Mouse (Mus musculus) lung, embryonic 16.5 days (tissue): ENCODE measurements around the gene Vmn1r197. TPM values are rescaled to one million over a fixed set of nuclear protein-coding genes. Genes with fewer than 3 reads are reported as not detected.
"Not testable (repeated sequence)": the region's sequence is repeated elsewhere in the genome, so short reads cannot be mapped to it uniquely, and the experiment has no call there.

Experiments
- ATAC-seq: fragments of 200-750 bp; cut with Nextera tagmentation; 2 replicates; pipeline ENCODE4 v1.8.0; 2017; ENCODE audit warnings: low read depth, mild to moderate bottlenecking, moderate library complexity
- H3K27ac ChIP-seq: fragments of 300-500 bp; sonication (generic); 2 replicates; pipeline ENCODE4 v1.5.1; 2014; ENCODE audit warnings: mild to moderate bottlenecking, control low read depth, low read length
- H3K27me3 ChIP-seq: fragments of 300-500 bp; sonication (generic); 2 replicates; pipeline ENCODE4 v1.6.1; 2014; ENCODE audit warnings: low read depth, low read length, mixed read lengths; ENCODE audit not compliant: control insufficient read depth, insufficient read depth
- H3K36me3 ChIP-seq: fragments of 300-500 bp; sonication (generic); 2 replicates; pipeline ENCODE4 v1.6.1; 2014; ENCODE audit warnings: low read length; ENCODE audit not compliant: control insufficient read depth, insufficient read depth
- H3K4me1 ChIP-seq: fragments of 300-500 bp; sonication (generic); replicated peaks from 2 replicates; pipeline ENCODE4 v1.6.1; 2014; ENCODE audit warnings: low read length, mixed read lengths; ENCODE audit not compliant: control insufficient read depth, insufficient read depth
- H3K4me2 ChIP-seq: fragments of 300-500 bp; sonication (generic); 2 replicates; pipeline ENCODE4 v1.6.1; 2014; ENCODE audit warnings: low read depth, low read length, control low read depth
- H3K4me3 ChIP-seq: fragments of 300-500 bp; sonication (generic); 2 replicates; pipeline ENCODE4 v1.5.1; 2014; ENCODE audit warnings: mild to moderate bottlenecking, low read length, control low read depth
- H3K9ac ChIP-seq: fragments of 300-500 bp; sonication (generic); 2 replicates; pipeline ENCODE4 v1.6.1; 2014; ENCODE audit warnings: low read length, control low read depth
- H3K9me3 ChIP-seq: fragments of 300-500 bp; sonication (generic); 2 replicates; pipeline ENCODE4 v1.6.1; 2016; ENCODE audit warnings: low read length; ENCODE audit not compliant: control insufficient read depth
- WGBS: fragments of 180-500 bp; shearing (Covaris S2); extraction: QIAGEN DNeasy Blood & Tissue Kit; methylation state at CpG from one replicate; pipeline ENCODE4 v1.1.7; 2014; 5-methylcytosine and 5-hydroxymethylcytosine counted together
- polyA plus RNA-seq: library from polyadenylated mRNA; unstranded; fragments of >200 nt; fragmentation: Nextera tagmentation; extraction: Ambion mirVana; gene quantifications from 2 replicates; pipeline ENCODE4 v1.2.1, GENCODE M21; 2015

Vmn1r197 gene
- not detected in 2 replicates for polyA plus RNA-seq

- Histone ChIP-seq H3K9ac (no peak within 1 kb of the TSS), H3K36me3 (no peaks in the 10 kb centered on the region), H3K4me3 (no peak within 1 kb of the TSS), H3K27ac (no peak within 1 kb of the TSS), H3K27me3 (no peaks in the 10 kb centered on the region), H3K4me1 (no peaks in the 10 kb centered on the region), H3K9me3 (no peaks in the 10 kb centered on the region), H3K4me2 (no peak within 1 kb of the TSS)
- ATAC-seq, result no peak
These were observed at the start of gene Vmn1r197 for GRCm38 (mm10) chr13:22324289-22324688. Gene Vmn1r197, plus strand, starts transcription at chr13:22324589.

DNA sequence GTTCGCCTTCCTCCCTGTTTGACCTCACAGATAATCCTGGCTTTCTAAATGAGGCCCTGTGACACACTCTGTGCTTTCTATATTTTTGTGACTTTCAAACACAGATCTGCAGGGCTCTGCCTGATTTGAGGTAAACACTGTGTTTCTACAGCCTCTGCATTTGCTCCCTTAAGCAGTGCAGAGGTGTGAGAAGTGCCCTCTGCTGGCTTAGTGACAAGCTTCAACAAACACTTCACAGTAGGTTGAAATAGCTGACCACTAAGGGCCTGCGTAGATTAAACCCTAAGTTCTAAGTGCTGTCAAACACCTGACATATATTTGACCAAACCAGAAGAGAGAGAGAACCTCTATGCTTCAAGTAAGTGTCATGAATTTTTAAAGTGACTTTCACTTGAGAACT, 39.8 kb upstream of the Vmn1r197 start:
- Histone ChIP-seq H3K9ac (no peak overlapping the region), H3K4me2 (no peak overlapping the region), H3K4me1 (no peaks in the 10 kb centered on the region), H3K27ac (no peak overlapping the region), H3K27me3 (no peaks in the 10 kb centered on the region), H3K9me3 (no peaks in the 10 kb centered on the region), H3K36me3 (no peaks in the 10 kb centered on the region), H3K4me3 (no peak overlapping the region)
- 0 out of 2 replicates have a peak, but pooled peaks have one; percentile 47 for ATAC-seq
- WGBS, result 35% methylated on average over 2 of the region's 2 CpGs

GRCm38 (mm10) chr13:22289620-22290019, 34.8 kb upstream of the Vmn1r197 start, which contains the start of gene Vmn1r196:
Gene Vmn1r196, plus strand, starts transcription at chr13:22289920.
- ATAC-seq, result no peak
- H3K9me3 ChIP-seq, result no peaks in the 10 kb centered on the region
- H3K4me2 ChIP-seq, result no peak within 1 kb of the TSS
- no peaks in the 10 kb centered on the region for H3K36me3 ChIP-seq
- 72% methylated on average over 2 of the region's 2 CpGs for WGBS
- H3K4me3 ChIP-seq, result no peak within 1 kb of the TSS
- H3K27me3 ChIP-seq, result no peaks in the 10 kb centered on the region
- no peaks in the 10 kb centered on the region for H3K4me1 ChIP-seq
- H3K27ac ChIP-seq, result no peak within 1 kb of the TSS
- H3K9ac ChIP-seq, result no peak within 1 kb of the TSS

GRCm38 (mm10) chr13:22308075-22308474, 16.3 kb upstream of the Vmn1r197 start:
- not testable (repeated sequence) for H3K9ac ChIP-seq, H3K4me2 ChIP-seq, H3K27me3 ChIP-seq, H3K36me3 ChIP-seq, H3K4me3 ChIP-seq, ATAC-seq, H3K9me3 ChIP-seq, H3K4me1 ChIP-seq, H3K27ac ChIP-seq
- WGBS, result 92% methylated on average over 5 of the region's 5 CpGs

GRCm38 (mm10) chr13:22315361-22315760, 9.0 kb upstream of the Vmn1r197 start:
- Histone ChIP-seq H3K4me3 (no peak overlapping the region), H3K4me1 (no peaks in the 10 kb centered on the region), H3K36me3 (no peaks in the 10 kb centered on the region), H3K9me3 (no peaks in the 10 kb centered on the region; the same call in 1 of the 2 replicates), H3K27me3 (no peaks in the 10 kb centered on the region), H3K4me2 (no peak overlapping the region), H3K9ac (no peak overlapping the region), H3K27ac (no peak overlapping the region)
- WGBS, result 59% methylated on average over 2 of the region's 2 CpGs
- ATAC-seq, result no peak

- H3K4me3 ChIP-seq, result no peak overlapping the region
- no peak for ATAC-seq
- H3K27me3 ChIP-seq, result no peaks in the 10 kb centered on the region
- no peaks in the 10 kb centered on the region for H3K36me3 ChIP-seq
- H3K4me1 ChIP-seq, result no peaks in the 10 kb centered on the region
- H3K27ac ChIP-seq, result no peak overlapping the region
- no peaks in the 10 kb centered on the region; the same call in 1 of the 2 replicates for H3K9me3 ChIP-seq
- 81% methylated on average over 2 of the region's 2 CpGs for WGBS
- H3K4me2 ChIP-seq, result no peak overlapping the region
- H3K9ac ChIP-seq, result no peak overlapping the region
These were observed 7.0 kb upstream of the Vmn1r197 start for GRCm38 (mm10) chr13:22317366-22317765.

- Histone ChIP-seq H3K4me2 (no peak overlapping the region), H3K27me3 (no peaks in the 10 kb centered on the region), H3K27ac (no peak overlapping the region), H3K4me3 (no peak overlapping the region), H3K4me1 (no peaks in the 10 kb centered on the region), H3K9me3 (no peaks in the 10 kb centered on the region), H3K9ac (no peak overlapping the region), H3K36me3 (no peaks in the 10 kb centered on the region)
- no peak for ATAC-seq
These were observed 4.3 kb upstream of the Vmn1r197 start for GRCm38 (mm10) chr13:22320091-22320490.

- no peak for ATAC-seq
- 67% methylated on average over 2 of the region's 2 CpGs for WGBS
- H3K4me3 ChIP-seq, result no peak overlapping the region
- H3K27me3 ChIP-seq, result no peaks in the 10 kb centered on the region
- H3K9ac ChIP-seq, result no peak overlapping the region
- H3K4me1 ChIP-seq, result no peaks in the 10 kb centered on the region
- no peak overlapping the region for H3K27ac ChIP-seq
- H3K36me3 ChIP-seq, result no peaks in the 10 kb centered on the region
- no peaks in the 10 kb centered on the region for H3K9me3 ChIP-seq
- no peak overlapping the region for H3K4me2 ChIP-seq
These were observed 8.9 kb downstream of the Vmn1r197 start for GRCm38 (mm10) chr13:22333269-22333668.

DNA sequence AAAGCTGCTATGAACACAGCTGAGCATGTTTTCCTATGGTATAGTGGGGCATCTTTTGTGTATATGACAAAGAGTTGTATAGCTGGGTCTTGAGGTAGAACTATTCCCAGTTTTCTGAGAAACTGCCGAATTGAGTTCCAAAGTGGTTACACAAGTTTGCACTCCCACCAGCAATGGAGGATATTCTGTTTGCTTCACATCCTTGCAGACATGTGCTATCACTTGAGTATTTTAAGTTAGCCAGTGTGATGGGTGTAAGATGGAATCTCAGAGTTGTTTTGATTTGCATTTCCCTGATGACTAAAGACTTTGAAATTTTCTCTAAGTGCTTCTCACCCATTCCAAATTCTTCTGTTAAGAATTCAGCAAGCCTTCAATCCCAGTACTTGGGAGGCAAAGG, 11.2 kb downstream of the Vmn1r197 start:
- H3K4me3 ChIP-seq, result no peak overlapping the region
- no peaks in the 10 kb centered on the region for H3K27me3 ChIP-seq
- no peak overlapping the region for H3K9ac ChIP-seq
- no peaks in the 10 kb centered on the region for H3K9me3 ChIP-seq
- no peaks in the 10 kb centered on the region for H3K36me3 ChIP-seq
- WGBS, result 73% methylated on average over 1 of the region's 1 CpGs
- H3K4me1 ChIP-seq, result no peaks in the 10 kb centered on the region
- no peak overlapping the region for H3K27ac ChIP-seq
- ATAC-seq, result no peak
- H3K4me2 ChIP-seq, result no peak overlapping the region

DNA sequence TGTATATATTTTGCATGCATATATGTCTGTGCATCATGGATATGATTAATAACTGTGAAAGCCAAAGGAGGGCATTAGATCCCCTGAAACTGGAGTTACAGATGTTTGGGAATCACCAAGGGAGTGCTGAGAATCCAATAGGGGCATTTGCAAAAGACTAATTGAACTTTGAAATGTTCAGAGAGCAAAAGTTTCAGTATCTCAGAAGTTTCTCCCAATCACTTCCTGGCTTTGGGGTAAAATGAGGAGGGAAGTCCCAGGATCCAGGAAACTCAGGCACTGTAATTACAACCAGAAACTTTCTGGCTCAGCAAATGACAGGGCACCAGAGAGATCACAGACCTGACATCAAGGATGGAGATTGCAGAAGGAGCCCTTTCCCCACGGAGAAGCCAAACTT, 25.7 kb downstream of the Vmn1r197 start, which contains the start of gene Vmn1r198:
TSS of gene Vmn1r198 (plus strand) at position 301 of the 400 bp plus-strand sequence.
- Histone ChIP-seq H3K9me3 (no peaks in the 10 kb centered on the region), H3K4me1 (no peaks in the 10 kb centered on the region), H3K4me3 (no peak within 1 kb of the TSS), H3K9ac (no peak within 1 kb of the TSS), H3K4me2 (no peak within 1 kb of the TSS), H3K27me3 (no peaks in the 10 kb centered on the region), H3K36me3 (no peaks in the 10 kb centered on the region), H3K27ac (no peak within 1 kb of the TSS)
- no peak for ATAC-seq
- WGBS, result 17% methylated on average over 1 of the region's 1 CpGs
